Mouse (Mus musculus): Measurements from ENCODE around the gene Mtif3. TPM values are rescaled to one million over a fixed set of nuclear protein-coding genes. Genes with fewer than 3 reads are reported as not detected.

The Mtif3 gene
- polyA plus RNA-seq, 1 experiment from 2014 or later: 20.4 TPM

DNA sequence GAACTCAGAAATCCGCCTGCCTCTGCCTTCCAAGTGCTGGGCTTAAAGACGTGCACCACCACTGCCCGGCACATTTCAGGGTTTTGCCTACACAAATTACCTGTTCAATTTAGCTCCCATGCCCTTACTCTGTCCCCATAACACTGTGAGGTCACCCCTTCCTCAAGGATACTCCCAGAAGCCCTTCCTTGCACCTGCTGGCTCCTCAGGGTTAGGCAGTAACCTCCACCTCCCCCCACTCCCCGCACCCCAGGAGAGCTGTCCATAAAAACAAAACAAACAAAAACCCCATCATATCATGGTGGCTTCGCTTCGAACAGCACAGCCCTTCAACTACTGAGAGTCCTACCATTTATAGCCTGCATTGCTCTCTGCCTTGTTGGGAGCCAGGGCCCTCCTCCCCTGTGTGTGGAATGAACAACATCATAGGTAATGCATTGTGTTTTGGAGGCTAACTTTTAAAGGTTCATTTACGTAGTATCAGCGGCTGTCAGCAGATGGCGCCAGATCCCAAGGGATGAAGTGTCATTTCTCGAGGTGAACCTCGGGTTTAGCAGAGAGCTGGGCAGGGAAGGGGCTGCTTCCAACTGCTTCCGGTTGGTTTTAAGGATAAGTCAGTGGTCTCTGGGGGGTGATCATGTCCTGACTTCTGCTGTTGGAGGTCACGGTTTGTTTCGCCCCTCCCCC lies 58.0 kb downstream of the Mtif3 start:
- WGBS: 29% methylated on average over 14 of the region's 14 CpGs
- Histone ChIP-seq H3K4me3 (peak overlapping the region; percentile 28), H3K27me3 (replicated peaks; ENCODE audit: low read depth, poor library complexity, severe bottlenecking) (peaks cover 23% of the 10 kb centered on the region), H3K27ac (replicated peaks) (no peak overlapping the region), H3K36me3 (replicated peaks) (no peaks in the 10 kb centered on the region), H3K9me3 (no peaks in the 10 kb centered on the region), H3K4me1 (peaks cover 8% of the 10 kb centered on the region)
- peak; percentile 80 for DNase-seq (ENCODE audit: low spot score)

DNA sequence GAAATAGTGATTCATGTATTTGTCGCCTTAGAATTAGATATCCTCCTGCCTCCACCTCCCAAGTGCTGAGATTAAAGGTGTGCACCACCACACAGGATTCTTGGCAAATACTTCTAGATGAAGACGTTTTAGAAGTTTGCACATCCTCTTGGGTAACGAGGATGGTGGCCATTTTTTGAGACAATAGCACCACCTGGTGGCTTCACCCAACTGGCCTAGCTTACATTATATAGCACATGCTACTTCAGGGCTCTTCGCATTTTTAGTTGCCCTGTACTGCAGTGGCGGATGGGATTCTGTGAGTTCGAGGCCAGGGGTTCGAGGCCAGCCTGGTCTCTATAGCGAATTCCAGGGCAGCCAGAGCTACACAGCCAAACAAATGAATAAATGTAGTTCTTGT lies 59.2 kb downstream of the Mtif3 start:
- DNase-seq (ENCODE audit: low spot score): peak; percentile 72

More for the DNA sequence above, 59.2 kb downstream of the Mtif3 start:
- H3K36me3 ChIP-seq (replicated peaks): no peaks in the 10 kb centered on the region
- H3K4me1 ChIP-seq: peaks cover 8% of the 10 kb centered on the region
- H3K9me3 ChIP-seq: no peaks in the 10 kb centered on the region
- peaks cover 23% of the 10 kb centered on the region for H3K27me3 ChIP-seq (replicated peaks; ENCODE audit: low read depth, poor library complexity, severe bottlenecking)
- H3K4me3 ChIP-seq: no peak overlapping the region
- no peak overlapping the region for H3K27ac ChIP-seq (replicated peaks)
- WGBS: 43% methylated on average over 8 of the region's 8 CpGs

Other genes with a start within 250 kb of the Mtif3 start
- gene Usp12, start 168.8 kb downstream of the Mtif3 start, polyA plus RNA-seq (2016; fragmentation: Nextera tagmentation; extraction: Ambion mirVana): 14.7 and 15.4 TPM in 2 replicates
- gene Rpl21, start 130.9 kb downstream of the Mtif3 start, polyA plus RNA-seq (2016; fragmentation: Nextera tagmentation; extraction: Ambion mirVana): 546 and 551 TPM in 2 replicates
- 33.3 and 34.6 TPM in 2 replicates for gene Rasl11a, start 118.7 kb downstream of the Mtif3 start, polyA plus RNA-seq (2016; fragmentation: Nextera tagmentation; extraction: Ambion mirVana)
- gene Gtf3a, start 15.1 kb downstream of the Mtif3 start, polyA plus RNA-seq (2016; fragmentation: Nextera tagmentation; extraction: Ambion mirVana): 138 and 145 TPM in 2 replicates
- gene Lnx2, start 112.8 kb upstream of the Mtif3 start, polyA plus RNA-seq (2016; fragmentation: Nextera tagmentation; extraction: Ambion mirVana): 10.4 and 11.6 TPM in 2 replicates
- gene Polr1d, start 113.2 kb upstream of the Mtif3 start, polyA plus RNA-seq (2016; fragmentation: Nextera tagmentation; extraction: Ambion mirVana): 135 and 141 TPM in 2 replicates
- gene Gsx1, start 224.9 kb upstream of the Mtif3 start, polyA plus RNA-seq (2016; fragmentation: Nextera tagmentation; extraction: Ambion mirVana): 0.80 and 2.0 TPM in 2 replicates